Mouse (Mus musculus): ENCODE results near the gene Megf11.

The Megf11 gene

GRCm38 (mm10) chr9:64557846-64558530, 172.6 kb downstream of the Megf11 start:
- no peak for DNase-seq (ENCODE audit: low read depth, low spot score)

GRCm38 (mm10) chr9:64564315-64564767, 178.9 kb downstream of the Megf11 start:
- no peak for DNase-seq (ENCODE audit: low read depth, low spot score)

GRCm38 (mm10) chr9:64565915-64566314, 180.5 kb downstream of the Megf11 start:
- DNase-seq (ENCODE audit: low read depth, low spot score) = no peak

GRCm38 (mm10) chr9:64566376-64566775, 180.9 kb downstream of the Megf11 start:
- no peak for DNase-seq (ENCODE audit: low read depth, low spot score)

- DNase-seq (ENCODE audit: low read depth, low spot score) = no peak
Observed at GRCm38 (mm10) chr9:64567482-64567881, 182.1 kb downstream of the Megf11 start.

GRCm38 (mm10) chr9:64568467-64569260, 183.2 kb downstream of the Megf11 start:
- DNase-seq (ENCODE audit: low read depth, low spot score) = no peak

GRCm38 (mm10) chr9:64570448-64570847, 185.0 kb downstream of the Megf11 start:
- no peak for DNase-seq (ENCODE audit: low read depth, low spot score)

GRCm38 (mm10) chr9:64571091-64571490, 185.7 kb downstream of the Megf11 start:
- DNase-seq (ENCODE audit: low read depth, low spot score) = no peak

- DNase-seq (ENCODE audit: low read depth, low spot score) = no peak
Observed at GRCm38 (mm10) chr9:64572629-64573190, 187.3 kb downstream of the Megf11 start.

- no peak for DNase-seq (ENCODE audit: low read depth, low spot score)
Observed at GRCm38 (mm10) chr9:64575658-64576057, 190.2 kb downstream of the Megf11 start.

GRCm38 (mm10) chr9:64576143-64576878, 190.9 kb downstream of the Megf11 start:
- DNase-seq (ENCODE audit: low read depth, low spot score) = peak; percentile 37

- no peak for DNase-seq (ENCODE audit: low read depth, low spot score)
Observed at GRCm38 (mm10) chr9:64577156-64577555, 191.7 kb downstream of the Megf11 start.

GRCm38 (mm10) chr9:64578014-64578413, 192.6 kb downstream of the Megf11 start:
- no peak for DNase-seq (ENCODE audit: low read depth, low spot score)

- DNase-seq (ENCODE audit: low read depth, low spot score) = no peak
Observed at GRCm38 (mm10) chr9:64579306-64579705, 193.9 kb downstream of the Megf11 start.

- DNase-seq (ENCODE audit: low read depth, low spot score) = no peak
Observed at GRCm38 (mm10) chr9:64586292-64586691, 200.9 kb downstream of the Megf11 start.

GRCm38 (mm10) chr9:64587991-64588390, 202.6 kb downstream of the Megf11 start:
- no peak for DNase-seq (ENCODE audit: low read depth, low spot score)

- peak; percentile 10 for DNase-seq (ENCODE audit: low read depth, low spot score)
Observed at GRCm38 (mm10) chr9:64590634-64591041, 205.2 kb downstream of the Megf11 start.

- DNase-seq (ENCODE audit: low read depth, low spot score) = no peak
Observed at GRCm38 (mm10) chr9:64591436-64591835, 206.0 kb downstream of the Megf11 start.

- DNase-seq (ENCODE audit: low read depth, low spot score) = no peak
Observed at GRCm38 (mm10) chr9:64594442-64594841, 209.0 kb downstream of the Megf11 start.

- no peak for DNase-seq (ENCODE audit: low read depth, low spot score)
Observed at GRCm38 (mm10) chr9:64598427-64598826, 213.0 kb downstream of the Megf11 start.

- DNase-seq (ENCODE audit: low read depth, low spot score) = no peak
Observed at GRCm38 (mm10) chr9:64600731-64601130, 215.3 kb downstream of the Megf11 start.

- no peak for DNase-seq (ENCODE audit: low read depth, low spot score)
Observed at GRCm38 (mm10) chr9:64602895-64603294, 217.5 kb downstream of the Megf11 start.

Measured in mesoderm, embryonic 11.5 days (tissue).